Mouse (Mus musculus): ENCODE measurements around the gene Sympk. TPM values are rescaled to one million over a fixed set of nuclear protein-coding genes. Genes with fewer than 3 reads are reported as not detected.

The Sympk gene
- polyA plus RNA-seq (2012) = 336 and 348 TPM in 2 replicates

GRCm38 (mm10) chr7:19024096-19024506, at the start of gene Sympk:
Gene Sympk (plus strand): TSS chr7:19024377.
- no peak for TF ChIP-seq GATA1 (IDR thresholded peaks at IDR 0.05; ENCODE audit: low read length)

GRCm38 (mm10) chr7:18978381-18978780, 45.8 kb upstream of the Sympk start:
- TF ChIP-seq GATA1 (IDR thresholded peaks at IDR 0.05; ENCODE audit: low read length) = no peak

GRCm38 (mm10) chr7:18986503-18986902, 37.7 kb upstream of the Sympk start:
- TF ChIP-seq GATA1 (IDR thresholded peaks at IDR 0.05; ENCODE audit: low read length) = no peak

- no peak for TF ChIP-seq GATA1 (IDR thresholded peaks at IDR 0.05; ENCODE audit: low read length)
Observed at GRCm38 (mm10) chr7:18987100-18987499, 37.1 kb upstream of the Sympk start, which contains the start of gene Nanos2. Gene Nanos2 (plus strand): TSS chr7:18987400.

GRCm38 (mm10) chr7:18987747-18988146, 36.4 kb upstream of the Sympk start:
- no peak for TF ChIP-seq GATA1 (IDR thresholded peaks at IDR 0.05; ENCODE audit: low read length)

GRCm38 (mm10) chr7:18988780-18989179, 35.4 kb upstream of the Sympk start:
- TF ChIP-seq GATA1 (IDR thresholded peaks at IDR 0.05; ENCODE audit: low read length) = no peak

GRCm38 (mm10) chr7:18989995-18990394, 34.2 kb upstream of the Sympk start:
- no peak for TF ChIP-seq GATA1 (IDR thresholded peaks at IDR 0.05; ENCODE audit: low read length)

- TF ChIP-seq GATA1 (IDR thresholded peaks at IDR 0.05; ENCODE audit: low read length) = no peak
Observed at GRCm38 (mm10) chr7:18990601-18991295, 33.4 kb upstream of the Sympk start, which contains the start of gene Mypop. Gene Mypop (plus strand): TSS chr7:18991245.

- no peak for TF ChIP-seq GATA1 (IDR thresholded peaks at IDR 0.05; ENCODE audit: low read length)
Observed at GRCm38 (mm10) chr7:18991660-18992293, 32.4 kb upstream of the Sympk start.

GRCm38 (mm10) chr7:18992294-18992675, 31.9 kb upstream of the Sympk start:
- no peak for TF ChIP-seq GATA1 (IDR thresholded peaks at IDR 0.05; ENCODE audit: low read length)

GRCm38 (mm10) chr7:18993036-18993435, 31.1 kb upstream of the Sympk start:
- TF ChIP-seq GATA1 (IDR thresholded peaks at IDR 0.05; ENCODE audit: low read length) = no peak

- TF ChIP-seq GATA1 (IDR thresholded peaks at IDR 0.05; ENCODE audit: low read length) = no peak
Observed at GRCm38 (mm10) chr7:18998835-18999234, 25.3 kb upstream of the Sympk start.

GRCm38 (mm10) chr7:19000421-19000820, 23.8 kb upstream of the Sympk start:
- no peak for TF ChIP-seq GATA1 (IDR thresholded peaks at IDR 0.05; ENCODE audit: low read length)

- TF ChIP-seq GATA1 (IDR thresholded peaks at IDR 0.05; ENCODE audit: low read length) = no peak
Observed at GRCm38 (mm10) chr7:19001066-19001806, 22.9 kb upstream of the Sympk start.

GRCm38 (mm10) chr7:19001807-19002085, 22.4 kb upstream of the Sympk start:
- no peak for TF ChIP-seq GATA1 (IDR thresholded peaks at IDR 0.05; ENCODE audit: low read length)

- no peak for TF ChIP-seq GATA1 (IDR thresholded peaks at IDR 0.05; ENCODE audit: low read length)
Observed at GRCm38 (mm10) chr7:19002115-19002514, 22.1 kb upstream of the Sympk start.
